In genomic region chr13:55403935-55404852, GRCm38 (mm10) we compare ENCODE assay signal across 9 mouse cellular contexts. TPM values are rescaled to one million over a fixed set of nuclear protein-coding genes. Genes with fewer than 3 reads are reported as not detected.
A peak's percentile ranks its signal among the peaks of the same experiment; 100 is the strongest.
DNase-seq lines count a peak whose midpoint lies in the region; ATAC-seq and TF ChIP-seq lines count a peak whose summit lies in the region.
"Had no signal": no experiment of that assay in that cellular context is flagged by ENCODE, and none has a peak within 500 bp of the region (broad histone marks: within the 10 kb centered on the region; RNA-seq: fewer than 3 reads in every experiment).

No protein-coding gene starts in this region.

- intact Hi-C loops in left cerebral cortex, adult 2 months (cut with DNase I) = loop anchor here (1.0 to 5.0 kb wide), 2 partner anchors 22 to 77 kb away; partner anchors contain the start of gene Mxd3
- intact Hi-C loops in left cerebral cortex, postnatal 4 days (cut with DNase I) = no loop called here

- H3K36me3 ChIP-seq in neural tube, embryonic 14.5 days (ENCODE audit: control insufficient read depth, insufficient read depth, low read length) = no peaks in the 10 kb centered on the region

- WGBS in neural tube, embryonic 14.5 days = 59% methylated on average over 15 of the region's 15 CpGs

- H3K4me2 ChIP-seq in neural tube, embryonic 14.5 days (ENCODE audit: low read depth, low read length) = no peak overlapping the region

- H3K27ac ChIP-seq in left cerebral cortex, adult 2 months = peak overlapping the region; percentile 87
- H3K27ac ChIP-seq in neural tube, embryonic 14.5 days (ENCODE audit: low read depth, low read length) = peak overlapping the region; percentile 75

- H3K9ac ChIP-seq in neural tube, embryonic 14.5 days (replicated peaks; ENCODE audit: low read depth, low read length) = no peak overlapping the region; the same call in 1 of the 2 replicates

- ATAC-seq in neural tube, embryonic 14.5 days (ENCODE audit: low read depth) = no peak

- H3K4me3 ChIP-seq in left cerebral cortex, adult 2 months = no peak overlapping the region
- H3K4me3 ChIP-seq in neural tube, embryonic 14.5 days (ENCODE audit: low read depth, low read length) = no peak overlapping the region

- TF ChIP-seq CTCF in left cerebral cortex, adult 2 months (IDR thresholded peaks at IDR 0.05) = no peak

- peak; percentile 42 to 47 for DNase-seq in left cerebral cortex, adult 2 months (ENCODE audit: extremely low spot score in 1 of 2, low spot score in 2 of 2)
- no peak for DNase-seq in left cerebral cortex, postnatal 4 days
- DNase-seq in brain, adult 2 months (ENCODE audit: low read depth, low spot score) = peak; percentile 93
- peak; percentile 74 to 80 for DNase-seq in frontal cortex, adult 2 months (ENCODE audit: extremely low spot score in 1 of 2, low spot score in 1 of 2)
- DNase-seq in cerebellum, adult 9-11 months = no peak
- no peak for DNase-seq in embryo, embryonic 10.5 days (ENCODE audit: low spot score)

- no peaks in the 10 kb centered on the region for H3K27me3 ChIP-seq in neural tube, embryonic 14.5 days (ENCODE audit: control insufficient read depth, insufficient read depth, low read length)

- no peaks in the 10 kb centered on the region for H3K9me3 ChIP-seq in neural tube, embryonic 14.5 days (ENCODE audit: control insufficient read depth, low read length)

- peaks cover 10% of the 10 kb centered on the region; the same call in 1 of the 2 replicates for H3K4me1 ChIP-seq in neural tube, embryonic 14.5 days (ENCODE audit: control insufficient read depth, insufficient read depth, low read length)

RNA-seq across cellular contexts. Expression of gene Slc34a1, which starts 6.2 kb away (rescaled TPM):
- under 1 TPM; 0.25 to 0.49 TPM for total RNA-seq in left cerebral cortex, adult 2 months (2021)
- total RNA-seq in left cerebral cortex, postnatal 4 days (2021) = under 1 TPM in 1 of 2 experiments, not detected in 1; 0.36 TPM
- 0.54 and 0.55 TPM in 2 replicates for polyA plus RNA-seq in frontal cortex, adult 2 months (2012; rRNA removed)
- polyA plus RNA-seq in neural tube, embryonic 14.5 days (2014; fragmentation: Nextera tagmentation; extraction: Ambion mirVana) = 0.19 and 0.32 TPM in 2 replicates
- total RNA-seq: hematopoietic stem cell, adult 5-6 weeks; liver, adult 2 months had no signal

RNA-seq across cellular contexts. Expression of gene Pfn3, which starts 10.8 kb away (rescaled TPM):
- total RNA-seq in left cerebral cortex, adult 2 months (2021) = not detected
- 1 to 10 TPM in 1 of 2 experiments, under 1 TPM in 1; 0.97 to 1.1 TPM for total RNA-seq in left cerebral cortex, postnatal 4 days (2021)
- 0.34 and 0.42 TPM in 2 replicates for polyA plus RNA-seq in frontal cortex, adult 2 months (2012; rRNA removed)
- polyA plus RNA-seq in neural tube, embryonic 14.5 days (2014; fragmentation: Nextera tagmentation; extraction: Ambion mirVana) = 0.55 and 1.2 TPM in 2 replicates
- total RNA-seq: hematopoietic stem cell, adult 5-6 weeks; liver, adult 2 months had no signal
- polyA plus RNA-seq: liver, adult 2 months had no signal

RNA-seq across cellular contexts. Expression of gene F12, which starts 22.4 kb away (rescaled TPM):
- 1 to 10 TPM in 1 of 2 experiments, under 1 TPM in 1; 0.95 to 1.3 TPM for total RNA-seq in left cerebral cortex, adult 2 months (2021)
- under 1 TPM; 0.30 to 0.38 TPM for total RNA-seq in left cerebral cortex, postnatal 4 days (2021)
- 0.57 and 0.82 TPM in 2 replicates for polyA plus RNA-seq in frontal cortex, adult 2 months (2012; rRNA removed)
- 0.18 TPM in 1 of 2 replicates, not detected in the other for polyA plus RNA-seq in neural tube, embryonic 14.5 days (2014; fragmentation: Nextera tagmentation; extraction: Ambion mirVana)
- total RNA-seq: hematopoietic stem cell, adult 5-6 weeks had no signal

RNA-seq across cellular contexts. Expression of gene Rgs14, which starts 34.7 kb away (rescaled TPM):
- total RNA-seq in left cerebral cortex, adult 2 months (2021) = 10 to 100 TPM; 52.4 to 58.2 TPM
- 1 to 10 TPM; 4.3 to 6.3 TPM for total RNA-seq in left cerebral cortex, postnatal 4 days (2021)
- 32.8 and 44.1 TPM in 2 replicates for polyA plus RNA-seq in frontal cortex, adult 2 months (2012; rRNA removed)
- polyA plus RNA-seq in neural tube, embryonic 14.5 days (2014; fragmentation: Nextera tagmentation; extraction: Ambion mirVana) = 0.11 and 0.32 TPM in 2 replicates

RNA-seq across cellular contexts. Expression of gene Grk6, which starts 40.7 kb away (rescaled TPM):
- total RNA-seq in left cerebral cortex, adult 2 months (2021) = 10 to 100 TPM; 61.2 to 66.2 TPM
- total RNA-seq in left cerebral cortex, postnatal 4 days (2021) = 10 to 100 TPM; 73.8 to 78.8 TPM
- polyA plus RNA-seq in frontal cortex, adult 2 months (2012; rRNA removed) = 70.6 and 74.3 TPM in 2 replicates
- polyA plus RNA-seq in neural tube, embryonic 14.5 days (2014; fragmentation: Nextera tagmentation; extraction: Ambion mirVana) = 39.0 and 42.1 TPM in 2 replicates

Comparison
In these comparisons a context has a peak if more than half of its experiments do, and no peak if none do; other contexts are left out.
1. DNase-seq: peak in left cerebral cortex, adult 2 months (2 of 2), brain, adult 2 months (single experiment) and frontal cortex, adult 2 months (2 of 2); none in left cerebral cortex, postnatal 4 days (single experiment), cerebellum, adult 9-11 months (single experiment) and embryo, embryonic 10.5 days (single experiment).